Mouse (Mus musculus) common myeloid progenitor, adult 5-6 weeks (primary cell): Measurements from ENCODE around the gene Dscaml1. TPM values are rescaled to one million over a fixed set of nuclear protein-coding genes. Genes with fewer than 3 reads are reported as not detected.

Experiments used
- ATAC-seq: replicated peaks from 2 replicates; pipeline ENCODE4 v1.8.0; 2016; ENCODE audit warnings: low read depth, mild to moderate bottlenecking, moderate TSS enrichment, inconsistent platforms; ENCODE audit not compliant: poor library complexity, severe bottlenecking
- total RNA-seq: library from RNA; stranded (forward); fragments of 200-1000, 187-1606 nt; gene quantifications from 2 replicates; pipeline ENCODE4 v1.2.3, GENCODE M21; 2017

The Dscaml1 gene
- not detected in 2 replicates for total RNA-seq

DNA sequence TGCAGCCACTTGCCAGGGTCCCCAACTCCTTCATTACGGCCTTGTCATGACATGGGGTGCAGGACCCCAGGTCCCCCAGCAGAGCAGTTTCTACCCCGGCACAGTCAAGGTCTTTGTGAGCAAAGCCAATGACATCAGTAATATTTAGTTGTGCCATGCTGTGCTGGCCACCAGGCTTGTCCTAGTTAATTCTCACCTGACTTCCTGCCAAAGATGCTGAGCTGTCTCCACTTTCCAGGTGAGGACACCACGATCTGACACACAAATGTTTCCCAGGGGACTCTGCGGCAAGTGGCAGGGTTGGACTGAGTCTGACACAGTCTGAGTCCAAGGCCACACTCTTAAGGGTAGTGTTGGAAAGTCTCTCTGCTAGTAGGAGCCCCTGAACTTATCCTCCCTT lies at the start of gene Dscaml1:
Gene Dscaml1 (plus strand): TSS at position 173 of the 400 bp plus-strand sequence.
- ATAC-seq: no peak

DNA sequence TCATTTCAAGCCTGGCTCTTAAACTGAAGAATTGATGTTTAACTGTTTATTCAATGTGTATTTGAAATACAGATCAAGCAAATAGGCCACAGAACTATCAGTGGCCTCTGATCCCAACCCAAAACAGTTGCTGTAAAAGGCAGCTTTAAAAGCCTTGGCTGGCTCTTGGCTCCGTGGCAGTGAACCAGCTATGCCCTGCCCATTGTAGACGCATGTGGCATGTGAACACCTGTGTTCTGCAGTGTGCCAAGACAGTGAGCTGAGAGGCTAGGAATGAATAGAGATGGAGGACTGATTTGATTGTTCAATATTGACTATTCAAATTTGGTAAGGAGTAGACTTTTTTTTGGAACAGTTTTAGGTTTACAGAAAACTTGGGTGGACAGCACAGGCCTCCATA lies 49.5 kb upstream of the Dscaml1 start:
- ATAC-seq: no peak

DNA sequence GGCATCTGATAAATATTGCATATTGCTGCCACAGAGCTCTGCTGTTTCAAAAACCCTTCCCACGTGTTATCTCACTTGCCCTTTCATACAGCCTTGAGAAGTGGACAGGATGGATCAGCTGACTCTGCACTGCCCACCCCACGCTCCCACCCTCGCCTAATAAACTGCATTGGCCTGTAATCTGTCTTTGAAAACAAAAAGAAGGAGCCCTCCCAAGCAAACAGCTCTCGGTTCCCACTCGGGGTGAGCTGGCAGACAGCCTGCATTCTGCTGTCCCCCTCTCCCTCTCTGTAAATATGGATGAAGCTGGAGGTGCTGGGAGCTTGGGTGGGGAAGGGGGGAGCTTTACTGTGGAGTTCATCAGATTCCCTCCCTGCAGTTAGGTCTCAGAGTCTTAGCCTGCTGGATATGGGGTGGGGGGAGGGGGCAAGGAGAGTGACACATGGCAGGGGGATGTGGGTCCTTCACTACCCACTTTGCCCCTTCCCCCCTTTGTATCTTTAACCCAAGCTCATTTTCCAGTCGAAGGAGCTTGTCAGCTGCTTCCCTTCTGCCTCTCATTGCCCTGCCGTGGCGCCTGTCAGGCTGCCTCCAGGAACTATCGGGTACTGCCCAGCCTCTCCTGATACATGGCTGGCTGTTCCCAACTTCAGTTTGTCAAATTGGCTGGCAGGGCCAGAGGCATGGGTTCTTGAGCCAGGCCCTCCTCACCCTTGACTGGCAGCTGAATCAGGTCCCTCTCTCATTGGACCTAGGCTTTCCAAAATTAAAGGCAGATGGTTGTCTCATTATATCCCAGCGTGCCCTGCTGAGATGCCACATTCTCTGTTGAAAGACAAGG lies 45.8 kb upstream of the Dscaml1 start:
- ATAC-seq: no peak

DNA sequence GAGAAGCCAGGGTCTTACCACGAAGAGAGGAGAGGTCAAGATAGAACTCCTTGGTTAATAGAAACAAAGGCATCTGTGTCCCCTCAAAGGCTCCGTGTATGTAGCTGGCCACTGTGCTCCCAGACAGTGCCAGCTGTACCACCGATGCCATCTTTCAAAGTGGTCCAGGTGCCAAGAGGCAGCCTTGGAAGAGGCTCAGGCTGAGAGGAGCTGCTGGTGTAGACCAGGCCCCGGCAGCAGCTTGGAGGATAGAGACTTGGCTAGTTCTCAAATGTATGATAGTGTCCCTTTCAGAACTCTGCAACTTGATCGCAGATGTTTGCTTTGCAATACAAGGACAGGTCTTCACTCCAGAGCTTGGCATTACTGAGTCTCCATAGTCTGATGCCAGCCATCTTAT lies 44.1 kb upstream of the Dscaml1 start:
- no peak for ATAC-seq

DNA sequence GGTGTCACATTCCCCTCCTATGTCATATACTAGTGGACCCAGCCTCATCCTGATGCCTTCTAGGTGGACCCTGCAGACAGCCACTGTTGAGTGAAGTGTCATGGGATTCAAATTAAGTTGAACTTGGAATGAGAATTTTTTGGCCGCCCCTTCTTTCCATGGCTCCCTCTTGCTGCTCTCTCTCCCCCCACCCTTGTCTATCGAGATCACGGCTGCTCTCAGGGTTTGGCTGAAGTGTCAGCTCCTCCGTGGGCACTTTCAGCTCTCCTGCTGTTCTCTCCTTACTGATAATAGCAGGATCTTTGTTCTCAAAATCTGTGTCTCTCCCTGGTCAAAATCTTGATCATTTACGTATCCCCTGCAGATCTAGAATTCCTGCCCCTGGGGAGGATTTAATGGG lies 43.6 kb upstream of the Dscaml1 start:
- no peak for ATAC-seq

DNA sequence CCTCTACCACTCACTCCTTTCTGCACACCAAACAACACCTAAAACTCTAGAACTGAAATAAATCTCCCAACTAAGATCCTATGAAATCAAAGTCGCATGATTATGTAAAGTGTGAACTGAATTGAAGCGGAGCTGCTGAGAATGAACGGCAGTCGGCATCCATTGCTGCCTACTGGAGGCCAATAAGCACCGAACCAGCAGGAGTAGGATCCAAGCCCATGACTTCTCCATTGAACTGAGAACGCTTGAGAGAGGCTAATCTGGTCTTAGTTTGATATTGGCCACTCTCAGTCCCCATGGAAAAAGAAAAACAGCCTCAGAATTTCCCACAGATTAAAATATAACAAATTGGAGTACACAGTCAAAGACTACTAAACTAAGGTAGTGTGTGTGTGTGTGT lies 42.5 kb upstream of the Dscaml1 start:
- ATAC-seq: no peak

DNA sequence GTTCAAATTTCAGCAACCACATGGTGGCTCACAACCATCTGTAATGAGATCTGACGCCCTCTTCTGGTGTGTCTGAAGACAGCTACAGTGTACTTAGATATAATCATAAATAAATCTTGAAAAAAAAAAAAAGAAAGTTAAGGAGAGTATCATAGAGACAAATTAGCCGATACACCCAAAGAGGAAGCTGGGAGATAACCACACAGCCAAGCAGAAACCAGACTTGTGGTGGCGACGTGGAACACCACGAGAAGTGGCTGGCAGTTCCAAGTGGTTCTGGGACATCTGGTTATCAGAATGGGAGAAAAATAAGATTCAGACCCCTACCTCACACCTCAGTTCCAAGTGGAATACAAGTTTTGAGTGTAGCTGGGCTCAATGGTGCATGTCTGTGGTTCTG lies 39.7 kb upstream of the Dscaml1 start:
- ATAC-seq: peak; percentile 59

DNA sequence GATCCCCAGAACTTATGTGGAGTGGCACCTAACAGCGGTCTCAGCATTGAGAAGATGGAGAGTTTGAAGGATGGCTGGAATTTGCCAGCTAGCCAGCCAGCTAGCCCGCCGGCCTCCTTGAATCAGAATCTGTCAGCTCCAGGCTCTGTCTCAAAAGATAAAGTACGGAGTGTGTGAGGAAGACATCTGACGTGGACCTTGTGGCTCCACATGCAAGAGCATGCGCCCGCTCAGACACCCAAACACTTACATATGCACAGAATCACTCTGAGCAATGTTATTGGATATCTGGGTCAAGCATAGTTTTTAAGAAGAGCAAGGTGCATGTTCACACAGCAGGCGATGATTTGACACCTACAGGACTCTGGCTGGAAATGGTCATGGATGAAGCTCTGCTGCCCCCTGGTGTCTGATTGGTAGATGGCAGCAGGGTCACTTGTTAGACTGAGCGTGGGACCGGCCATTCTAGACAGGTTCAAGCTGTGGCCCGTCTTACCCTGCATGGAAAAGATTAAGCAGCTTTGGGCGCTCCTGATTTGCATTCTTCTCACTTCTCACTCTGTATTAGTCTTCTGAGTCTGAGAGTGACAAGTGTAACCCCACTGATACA lies 37.9 kb upstream of the Dscaml1 start:
- ATAC-seq: peak; percentile 90

DNA sequence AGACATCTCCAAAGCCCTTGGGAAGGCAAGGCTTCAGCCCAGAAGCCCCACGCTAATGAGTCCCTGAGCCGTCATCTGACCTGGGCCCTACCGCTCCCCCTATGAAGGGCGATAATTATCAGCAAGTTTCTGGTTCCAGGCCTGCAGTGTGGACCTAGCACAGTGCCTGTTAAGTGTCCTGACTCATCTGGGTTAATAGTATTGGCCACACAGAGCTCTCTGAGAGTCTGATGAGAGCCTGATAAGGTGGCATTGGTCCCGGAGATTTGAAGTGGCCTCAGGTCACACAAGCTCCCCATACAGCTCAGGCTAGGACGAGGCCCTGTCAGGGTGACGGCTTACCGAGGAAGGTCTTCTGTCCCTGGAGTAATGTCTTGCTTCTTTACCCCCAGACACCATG lies 36.8 kb upstream of the Dscaml1 start:
- ATAC-seq: no peak

DNA sequence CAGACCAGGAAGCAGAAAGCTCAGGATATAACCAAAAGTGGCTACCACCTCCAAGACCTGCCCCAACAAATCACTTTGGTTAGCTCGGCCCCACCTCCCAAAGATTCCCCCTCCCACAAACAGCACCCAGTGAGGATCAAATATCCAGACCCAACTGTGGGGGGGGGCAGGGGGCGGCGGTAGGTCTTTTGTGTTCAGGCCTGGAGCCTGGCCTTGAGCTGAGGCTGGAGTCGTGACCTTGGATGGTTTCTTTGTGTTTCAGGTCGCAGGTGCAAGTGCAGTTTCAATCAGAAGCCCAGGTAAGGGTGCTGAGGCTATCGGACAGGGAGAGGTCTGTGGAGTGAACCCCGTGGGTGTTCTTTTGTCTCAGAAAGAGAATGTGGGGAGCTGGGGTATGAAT lies 35.1 kb upstream of the Dscaml1 start:
- ATAC-seq: no peak

DNA sequence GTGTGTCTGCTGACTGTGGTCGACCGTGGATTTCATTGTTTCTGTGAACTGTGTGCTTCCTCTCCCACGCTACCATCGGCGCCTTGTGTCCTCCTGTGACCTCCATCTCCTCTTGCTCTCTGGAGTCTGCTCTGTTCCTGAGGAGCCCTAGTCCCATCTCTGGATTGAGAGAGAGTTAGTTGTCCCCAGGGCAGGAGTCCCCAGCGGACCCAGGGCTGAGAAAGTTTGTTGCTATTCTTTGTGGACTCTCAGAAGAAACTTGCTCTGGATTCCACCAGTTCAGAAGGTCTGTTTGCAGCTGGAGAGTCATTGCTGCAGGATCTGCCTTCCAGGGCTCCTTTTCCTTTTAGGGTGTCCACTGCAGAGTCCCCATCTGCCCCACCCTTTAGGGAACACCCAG lies 31.2 kb upstream of the Dscaml1 start:
- ATAC-seq: no peak

DNA sequence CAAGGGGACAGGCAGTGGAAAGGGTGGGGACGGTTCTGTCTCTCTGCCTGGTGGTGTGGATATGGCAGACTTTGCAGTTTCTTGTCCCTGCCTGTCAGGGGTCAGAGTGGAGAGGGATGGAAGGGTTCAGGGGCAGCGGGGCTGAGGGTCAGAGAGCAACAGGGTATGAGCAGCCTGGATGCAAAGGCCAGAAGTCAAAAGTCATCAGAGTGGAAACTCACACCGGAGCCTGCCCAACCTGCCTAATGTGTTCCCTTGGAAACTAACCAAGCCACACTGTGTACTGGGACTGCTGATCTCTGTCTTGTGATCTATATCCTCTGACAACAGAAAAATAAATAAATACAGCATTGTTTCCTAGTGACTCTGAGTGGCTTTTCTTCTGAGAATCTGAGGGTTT lies 30.6 kb upstream of the Dscaml1 start:
- ATAC-seq: no peak

DNA sequence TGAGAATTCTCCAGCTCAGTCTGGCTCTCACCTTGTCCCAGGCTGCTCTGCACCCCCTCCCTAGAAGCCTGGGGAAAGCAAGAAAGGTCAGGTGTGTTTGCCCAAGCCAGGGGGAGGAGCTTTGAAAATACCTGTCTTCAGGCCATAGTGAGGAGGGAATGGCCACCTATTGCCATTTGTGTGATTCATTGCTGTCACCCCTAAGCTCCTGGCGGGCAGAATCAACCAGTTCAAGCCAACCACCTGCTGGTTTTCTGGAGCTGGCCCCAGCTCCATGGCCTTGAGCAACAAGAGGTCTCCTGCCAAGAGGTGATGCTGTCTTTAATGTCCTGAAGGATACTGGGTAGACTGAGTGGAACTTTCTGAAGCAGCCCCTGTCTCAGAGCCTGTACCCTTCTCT lies 28.1 kb upstream of the Dscaml1 start:
- ATAC-seq: no peak

DNA sequence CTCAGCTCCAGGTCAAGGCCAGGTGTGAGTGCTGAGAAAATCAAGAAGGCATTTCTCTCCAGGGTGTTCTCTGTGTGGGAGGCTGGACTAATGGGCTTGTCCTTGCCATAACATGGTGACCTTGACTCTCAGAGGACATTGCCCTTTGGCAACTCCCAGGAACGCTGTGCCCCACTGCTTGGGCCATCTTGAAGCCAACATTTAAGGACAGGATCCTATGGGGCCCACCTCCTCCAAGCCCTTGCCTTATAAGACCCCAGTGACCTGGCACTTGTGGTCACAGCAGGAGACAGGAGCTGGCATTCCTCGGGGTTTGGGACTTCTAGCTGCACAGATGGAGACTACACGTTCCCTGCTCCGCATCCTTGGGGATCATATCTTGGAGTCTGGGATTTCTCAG lies 27.0 kb upstream of the Dscaml1 start, which contains the start of gene Fxyd2:
Gene Fxyd2 (plus strand): TSS at position 236 of the 400 bp plus-strand sequence.
- ATAC-seq: no peak

DNA sequence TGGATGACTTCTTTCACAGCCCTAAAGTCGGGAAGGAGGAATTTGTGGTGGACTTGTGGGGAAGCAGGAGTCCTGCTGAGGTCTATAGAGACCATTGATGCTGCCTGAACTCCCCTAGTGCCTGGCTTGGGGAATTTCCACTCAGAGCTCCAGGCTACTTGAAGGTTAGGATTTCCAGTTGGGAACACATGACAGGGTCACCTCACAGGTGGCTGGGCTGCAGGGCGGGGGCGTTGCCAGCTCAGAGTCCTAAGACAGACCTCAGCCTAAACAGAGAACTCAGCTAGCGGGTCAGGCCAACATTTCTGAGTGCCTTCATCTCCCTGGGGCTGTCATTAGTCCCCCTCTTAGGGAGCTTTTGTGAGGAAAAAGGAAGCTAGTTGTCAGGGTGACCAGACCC lies 24.6 kb upstream of the Dscaml1 start:
- no peak for ATAC-seq

DNA sequence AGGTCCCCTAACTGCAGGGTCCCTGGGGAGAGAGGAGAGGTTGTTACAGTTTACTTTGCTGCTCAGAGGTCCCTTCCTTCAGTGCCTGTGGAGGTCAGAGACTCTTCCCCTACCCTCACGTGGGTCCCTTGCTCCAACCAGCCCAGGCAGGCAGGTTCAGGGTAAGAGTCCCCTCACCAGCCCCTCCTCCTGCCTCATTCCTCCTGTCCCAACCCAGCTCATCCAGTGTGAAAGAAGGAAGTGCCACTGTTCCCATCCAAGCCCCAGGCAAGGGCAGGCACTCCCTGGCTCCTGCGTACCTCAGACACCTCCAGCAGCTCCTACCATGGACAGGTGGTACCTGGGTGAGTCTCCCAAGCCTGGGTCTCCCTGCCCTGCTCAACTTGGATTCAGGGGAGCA lies 23.5 kb upstream of the Dscaml1 start:
- no peak for ATAC-seq

DNA sequence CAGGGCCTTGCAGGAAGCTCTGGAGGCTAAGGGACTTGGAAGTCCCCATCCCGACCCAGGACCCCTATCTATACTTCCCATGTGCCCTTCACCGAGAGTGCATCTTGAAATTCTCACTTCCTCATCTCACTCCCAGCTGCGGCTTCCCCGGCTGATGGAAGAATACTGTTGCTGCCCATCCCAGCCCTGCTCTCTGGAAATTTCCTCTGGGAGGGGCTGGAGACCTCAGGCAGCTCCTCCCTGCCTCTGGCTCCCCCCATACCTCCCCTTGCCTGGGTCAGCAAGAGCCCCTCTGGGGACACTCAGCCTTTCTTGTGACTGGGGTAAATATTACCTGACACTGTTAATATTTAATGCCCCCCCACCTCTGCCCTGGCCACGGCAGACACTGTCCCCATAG lies 20.7 kb upstream of the Dscaml1 start:
- peak; percentile 30 for ATAC-seq

DNA sequence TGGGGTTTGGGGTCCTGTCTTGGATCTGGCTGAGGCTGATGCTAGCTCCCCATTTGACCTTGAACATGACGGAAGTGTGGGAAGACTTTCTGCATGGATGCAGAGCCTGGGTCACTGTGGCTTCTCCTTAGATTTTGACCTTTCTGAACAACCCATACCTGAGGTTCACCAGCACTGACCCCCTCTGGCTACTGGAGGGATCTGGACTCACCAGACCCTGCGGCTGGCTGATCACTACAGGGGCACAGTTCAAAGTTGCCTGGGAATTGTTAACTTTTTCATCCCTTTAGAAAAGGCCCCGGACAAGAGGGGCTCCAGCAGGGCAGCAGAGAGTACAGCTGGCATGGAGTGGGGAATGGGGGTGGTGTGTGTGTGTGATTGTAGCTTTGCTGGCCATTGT lies 19.6 kb upstream of the Dscaml1 start:
- no peak for ATAC-seq

DNA sequence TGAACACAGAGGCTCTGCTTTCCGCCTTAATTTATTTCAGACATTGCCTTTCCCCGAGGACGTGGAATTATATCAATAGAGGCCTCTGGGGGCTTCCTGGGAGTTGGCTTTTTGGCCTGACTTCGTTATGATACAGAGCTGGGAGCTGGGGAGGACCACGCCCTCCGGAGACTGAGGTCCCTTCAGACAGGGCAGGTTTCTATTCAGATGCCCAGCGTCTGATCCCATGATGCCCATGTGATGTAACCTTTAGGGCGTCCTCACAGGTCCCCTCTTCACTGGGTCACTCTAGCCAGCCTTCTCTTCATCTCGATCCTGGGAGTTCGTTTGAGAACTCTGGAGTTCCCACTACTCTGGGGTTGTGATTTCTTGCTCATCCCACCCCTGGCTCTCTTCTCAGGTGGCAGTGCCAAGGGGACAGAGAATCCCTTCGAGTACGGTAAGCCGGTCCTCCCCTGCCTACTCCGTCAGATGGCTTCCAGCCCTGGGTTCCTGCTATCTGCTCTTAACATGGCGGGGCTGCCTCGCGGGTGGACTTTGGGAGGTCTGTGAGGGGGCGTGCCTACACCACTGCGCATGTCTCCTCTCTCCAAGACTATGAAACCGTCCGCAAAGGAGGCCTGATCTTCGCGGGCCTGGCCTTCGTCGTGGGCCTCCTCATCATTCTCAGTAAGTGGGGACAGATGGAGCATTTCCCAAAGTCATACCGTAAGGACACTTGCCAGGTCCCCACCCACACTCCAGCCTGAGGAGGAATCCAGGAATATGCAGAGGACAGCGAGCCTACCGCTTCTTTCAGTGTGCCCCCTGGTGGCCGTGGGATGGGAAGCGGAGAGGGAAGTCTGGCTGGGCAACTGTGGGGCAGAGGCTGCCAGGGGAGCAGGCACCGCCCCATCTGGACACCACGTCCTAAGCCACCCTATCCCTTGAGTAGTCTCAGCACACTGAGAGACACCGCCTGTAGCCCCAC lies 18.4 kb upstream of the Dscaml1 start:
- ATAC-seq: peak; percentile 70

DNA sequence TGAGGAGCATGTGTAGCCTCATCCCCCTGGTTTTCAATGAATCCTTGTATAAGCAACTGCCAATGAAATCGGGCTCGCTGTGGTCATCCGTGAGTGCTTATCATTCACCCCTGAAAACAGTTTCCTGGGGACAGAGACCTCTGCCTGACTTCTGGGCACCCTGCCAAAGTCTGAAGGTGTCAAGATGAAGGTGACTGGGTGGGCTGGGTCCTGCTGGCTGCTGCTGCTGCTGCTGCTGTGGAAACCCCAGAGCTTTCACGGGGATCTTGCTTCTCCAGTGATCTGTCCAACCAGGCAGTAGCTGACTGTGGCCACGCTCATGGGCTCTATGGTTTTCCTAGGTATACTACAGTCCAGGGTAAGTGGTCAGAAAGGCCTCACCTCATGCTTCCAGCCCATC lies 16.2 kb upstream of the Dscaml1 start:
- no peak for ATAC-seq

DNA sequence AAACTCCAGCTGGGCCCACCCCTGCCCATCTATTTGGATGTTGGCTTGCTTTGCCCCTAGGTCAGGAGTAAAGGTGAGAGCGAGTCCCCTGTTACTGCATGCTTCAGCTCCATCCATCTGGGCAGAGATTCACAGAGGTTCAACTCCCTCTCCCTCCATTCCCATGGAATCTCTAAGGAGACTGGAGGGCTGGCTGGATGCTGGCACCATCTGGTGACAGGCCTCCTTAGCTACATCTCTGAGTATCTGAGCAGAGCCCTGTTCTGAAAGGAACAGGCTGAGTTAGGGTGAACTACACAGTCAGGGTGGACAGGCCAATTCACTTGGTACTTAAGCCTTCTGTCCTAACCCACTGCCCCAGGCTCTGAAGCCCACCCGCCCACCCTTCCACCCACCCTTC lies 15.8 kb upstream of the Dscaml1 start:
- no peak for ATAC-seq
